Mouse (Mus musculus): ENCODE results near the gene Stub1.

Gene Stub1

DNA sequence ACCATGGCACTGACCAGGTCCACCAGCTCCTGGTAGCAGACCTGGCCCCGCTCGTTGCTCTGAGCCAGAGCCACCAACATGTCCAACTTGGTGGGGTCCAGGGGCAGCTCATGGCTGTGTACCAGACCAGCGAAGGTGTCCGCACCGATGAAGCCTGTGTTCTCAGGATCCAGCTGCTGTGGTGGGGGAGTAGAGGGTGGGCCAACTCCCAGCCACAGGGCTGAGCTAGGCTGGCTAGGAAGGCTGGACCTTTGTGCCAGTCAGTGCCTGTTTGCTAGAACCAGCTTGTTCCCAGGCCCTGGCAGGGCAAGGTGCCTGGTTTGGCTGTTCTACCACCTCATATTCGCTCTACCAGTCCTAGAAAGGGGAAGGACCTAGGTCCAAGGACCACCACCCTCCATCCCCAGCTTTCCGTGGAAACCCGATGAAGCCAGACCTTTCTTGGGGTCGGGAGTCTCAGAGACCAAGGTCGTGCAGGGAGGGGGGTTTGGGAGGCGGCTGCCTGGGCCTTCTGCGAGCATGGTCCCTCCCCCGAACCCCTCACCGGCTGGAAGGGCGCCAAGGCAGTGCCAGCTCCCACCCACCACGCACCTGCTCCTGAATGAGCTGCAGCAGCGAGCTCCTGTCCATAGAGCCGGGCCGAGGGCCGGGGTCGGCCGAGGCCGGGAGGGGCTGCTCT is 3.3 kb upstream of the Stub1 start:
- DNase-seq, result no peak

DNA sequence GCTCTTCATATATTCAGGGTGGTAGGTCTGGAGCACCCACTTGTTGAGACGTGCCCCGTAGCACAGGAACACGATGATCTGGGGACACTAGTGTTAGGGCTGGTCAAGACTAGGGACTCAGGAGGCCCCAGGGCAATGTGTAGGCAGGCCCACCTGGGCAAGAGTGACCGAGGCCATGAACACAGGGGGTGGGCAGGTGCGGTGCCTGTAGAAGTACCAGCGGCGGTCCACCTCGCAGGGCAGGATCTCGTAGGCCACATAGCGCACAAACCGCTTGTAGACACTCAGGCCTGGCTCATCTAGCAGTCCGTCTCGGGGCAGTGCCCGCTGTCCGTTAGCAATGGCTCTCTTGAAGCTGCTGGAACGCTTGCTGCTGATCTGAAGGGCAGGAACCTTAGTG is 2.6 kb upstream of the Stub1 start:
- DNase-seq, result no peak

DNA sequence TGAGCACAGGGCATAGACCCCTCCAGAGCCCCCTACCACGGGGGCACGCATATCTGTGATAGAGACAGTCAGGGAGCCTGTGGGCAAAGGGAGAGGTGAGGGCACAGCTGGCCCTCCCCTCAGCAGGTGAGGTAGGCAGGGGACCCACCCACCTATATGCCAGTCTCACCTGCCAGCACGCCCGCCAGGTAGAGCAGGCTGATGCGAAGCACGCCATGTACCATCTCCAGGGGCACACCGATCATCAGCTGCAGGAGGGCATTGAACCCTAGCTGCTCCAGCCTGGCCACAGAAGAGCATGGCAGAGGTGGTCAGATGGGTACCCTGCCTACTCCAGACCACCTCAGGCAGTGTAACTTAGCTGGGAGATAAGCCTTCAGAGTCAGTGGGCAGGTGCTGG is 2.1 kb upstream of the Stub1 start:
- DNase-seq, result no peak

DNA sequence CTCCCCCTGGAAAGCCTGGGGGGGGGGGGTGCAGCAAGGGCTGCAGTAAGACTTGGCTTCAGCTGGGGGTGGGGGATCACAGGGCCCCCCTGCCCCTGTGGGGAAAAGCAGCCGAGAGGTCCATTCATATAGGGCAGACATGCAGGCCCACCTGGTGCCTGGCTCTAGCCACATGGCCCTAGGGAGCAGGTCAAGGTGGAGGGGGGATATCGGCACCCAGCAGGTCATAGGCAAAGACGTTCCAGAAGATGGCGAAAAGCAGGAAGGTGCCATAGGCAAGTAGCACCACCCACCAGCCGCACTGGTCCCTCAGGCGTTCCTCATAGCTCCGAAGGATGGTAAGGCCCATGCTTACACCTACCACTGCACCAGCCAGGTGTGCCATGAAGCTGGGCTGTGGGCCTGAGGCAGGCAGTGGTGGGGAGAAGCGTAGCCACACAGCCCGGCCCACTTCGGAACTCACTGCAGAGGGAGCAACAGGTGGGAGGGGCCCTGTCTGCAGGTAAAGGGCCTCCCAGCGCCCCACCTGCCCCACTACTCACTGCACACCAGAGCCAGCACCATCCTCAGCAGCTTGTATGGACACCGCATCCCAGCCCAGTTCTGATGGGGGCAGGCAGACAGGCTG is 1.5 kb upstream of the Stub1 start:
- no peak for DNase-seq

DNA sequence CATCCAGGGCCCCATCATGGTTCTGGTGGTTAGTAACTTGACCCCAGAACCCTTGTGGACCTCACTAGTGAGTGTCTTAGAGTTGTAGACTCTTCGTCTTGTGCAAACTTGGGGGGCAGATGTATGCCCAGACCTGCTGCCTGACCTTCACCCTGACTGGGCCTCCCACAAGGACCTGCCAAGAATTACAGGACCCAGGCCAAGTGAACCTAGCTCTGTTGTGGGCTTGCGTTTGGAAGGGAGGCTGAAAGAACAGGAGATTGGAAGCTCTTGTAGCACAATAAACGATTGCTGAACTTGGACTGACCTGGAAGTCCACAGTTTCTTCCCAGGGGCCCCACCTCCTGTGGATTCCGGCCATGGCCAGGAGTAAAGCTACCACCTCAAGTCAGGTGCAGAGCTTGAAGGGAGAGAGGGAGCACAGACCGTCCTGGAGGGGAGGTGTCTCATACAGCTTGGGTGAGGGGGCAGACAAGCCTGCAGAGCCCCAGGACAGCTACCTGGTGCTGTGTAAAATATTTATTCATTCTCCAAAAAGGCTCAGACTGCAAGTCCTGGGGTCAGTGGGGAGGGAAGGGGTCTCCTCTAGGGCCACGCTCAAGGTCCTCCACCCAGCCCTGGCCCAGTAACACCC is 874 bp upstream of the Stub1 start:
- no peak for DNase-seq

DNA sequence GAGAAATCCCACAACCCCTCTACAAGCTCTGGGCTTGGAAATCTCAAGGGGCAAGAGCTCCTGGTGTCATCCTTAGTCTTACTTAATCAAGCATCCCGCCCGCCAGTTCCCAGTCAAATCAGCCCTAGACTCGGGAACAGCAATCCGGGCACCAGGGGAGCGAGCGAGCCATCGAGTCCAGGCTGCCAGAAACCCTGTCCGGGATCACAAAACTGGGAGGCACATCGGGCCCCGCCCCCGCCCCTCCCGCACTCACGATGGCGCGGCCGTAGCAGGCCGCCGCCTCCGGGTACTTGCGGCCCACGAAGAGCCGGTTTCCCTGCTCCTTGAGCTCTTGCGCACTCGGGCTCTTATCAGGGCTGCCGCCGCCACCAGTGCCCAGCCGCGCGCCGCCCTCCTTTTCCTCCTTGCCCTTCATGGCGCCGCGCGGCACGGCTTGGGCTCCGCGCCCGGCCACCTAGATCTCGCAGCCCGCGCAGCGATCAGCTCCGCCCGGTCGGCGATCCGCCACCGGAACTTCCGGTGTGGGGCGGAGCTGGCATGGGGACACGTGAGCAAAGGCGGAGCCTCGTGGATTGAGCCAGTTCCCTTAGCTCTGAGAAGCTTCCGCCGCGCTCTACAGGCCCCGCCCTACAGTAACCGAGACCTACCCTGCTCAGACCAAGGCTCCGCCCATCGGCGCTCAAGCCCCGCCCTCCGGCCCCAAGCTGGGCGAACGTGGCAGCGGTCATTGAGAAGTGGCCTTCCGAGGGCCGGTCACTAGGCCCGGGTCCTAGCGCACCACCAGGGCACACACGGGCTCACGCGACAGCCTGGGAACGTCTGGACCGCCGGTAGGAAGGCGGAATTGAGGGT is 541 bp downstream of the Stub1 start:
- peak; percentile 100 for DNase-seq

DNA sequence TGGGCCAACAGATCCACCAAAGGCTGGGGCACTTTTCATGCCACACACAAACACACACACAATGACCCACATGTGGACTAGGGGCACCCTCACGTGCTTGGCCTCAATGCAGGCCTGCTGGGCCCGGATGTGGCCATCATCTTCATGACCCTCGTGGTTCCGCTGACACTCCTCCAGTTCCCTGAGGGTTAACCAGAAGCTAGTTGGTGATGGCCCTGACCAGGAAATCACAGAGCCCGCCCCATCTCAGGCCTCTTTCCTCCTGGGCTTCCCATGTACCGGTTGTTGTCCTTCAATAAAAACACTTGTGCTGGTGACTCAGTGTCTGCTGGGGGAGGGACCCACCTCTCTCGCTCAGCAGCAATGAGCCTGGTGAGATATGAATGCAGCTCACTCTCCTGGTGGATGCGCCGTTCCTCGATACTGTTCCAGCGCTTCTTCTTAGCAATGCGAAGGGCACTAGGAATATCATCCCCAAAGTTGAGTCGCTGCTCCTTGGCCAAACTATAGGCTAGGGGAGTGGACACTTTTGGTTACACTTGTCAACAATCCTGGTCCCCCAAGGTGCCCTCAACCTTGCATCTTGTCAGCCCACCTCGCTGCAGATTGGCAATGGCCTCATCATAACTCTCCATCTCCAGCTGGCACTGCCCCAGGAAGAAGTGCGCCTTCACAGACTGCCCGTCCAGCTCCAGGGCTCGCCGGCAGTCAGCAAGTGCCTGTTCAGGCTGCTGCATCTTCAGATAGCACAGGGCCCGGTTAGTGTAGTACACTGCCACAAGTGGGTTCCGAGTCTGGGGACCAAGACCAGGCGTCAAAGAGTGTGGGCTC is 1.5 kb downstream of the Stub1 start:
- no peak for DNase-seq

DNA sequence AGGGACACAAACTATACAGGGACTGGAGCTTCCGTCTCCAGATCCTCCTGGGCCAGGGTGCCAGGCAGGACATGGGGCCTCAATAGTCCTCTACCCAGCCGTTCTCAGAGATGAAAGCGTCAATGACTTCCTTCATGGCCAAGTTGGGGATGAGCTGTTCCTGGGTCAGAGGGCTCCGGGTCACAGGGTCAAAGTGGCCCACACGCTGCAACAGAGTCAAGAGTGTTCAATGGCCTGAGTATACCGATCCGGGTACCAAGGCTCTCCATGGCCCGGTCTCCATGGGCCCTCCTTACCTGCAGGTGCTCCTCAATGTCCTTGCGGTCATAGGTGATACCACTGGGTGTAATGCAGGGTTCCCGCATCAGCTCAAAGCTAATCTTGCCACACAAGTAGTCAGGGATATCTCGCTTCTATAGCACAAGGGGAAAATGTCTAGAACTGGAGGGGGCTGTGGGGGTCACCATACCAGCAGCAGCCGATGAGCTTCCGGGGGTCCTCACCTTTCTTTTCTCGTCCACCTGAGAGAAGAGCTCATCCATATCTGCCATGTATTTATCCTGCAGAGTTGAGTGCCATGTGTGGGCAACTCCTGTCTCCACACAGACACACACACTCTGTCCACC is 2.3 kb downstream of the Stub1 start:
- DNase-seq, result no peak

DNA sequence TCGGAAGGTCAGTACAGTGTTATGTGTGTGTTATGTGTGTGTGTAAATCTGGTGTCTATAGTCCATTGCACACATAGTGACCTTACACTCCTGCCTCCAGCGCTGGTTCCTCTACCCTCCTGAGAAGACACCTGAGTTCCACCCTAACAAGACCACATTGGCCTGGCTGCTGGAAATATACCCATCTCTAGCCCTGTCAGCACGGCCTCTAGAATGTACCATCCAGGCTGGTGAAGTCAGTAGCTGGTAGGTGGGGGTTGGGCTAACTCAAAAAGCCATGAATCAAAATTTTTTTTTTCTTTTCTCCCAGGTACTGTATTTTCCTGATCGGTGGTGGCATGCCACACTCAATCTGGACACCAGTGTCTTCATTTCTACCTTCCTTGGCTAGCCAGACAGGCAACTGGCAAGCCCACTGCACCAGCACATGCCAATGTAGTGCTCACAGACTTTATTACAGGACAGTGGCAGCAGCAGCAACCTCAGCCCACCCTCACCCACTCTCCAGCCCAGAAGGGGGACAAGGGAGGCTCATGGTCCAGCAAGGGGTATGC is 2.9 kb downstream of the Stub1 start:
- no peak for DNase-seq

DNA sequence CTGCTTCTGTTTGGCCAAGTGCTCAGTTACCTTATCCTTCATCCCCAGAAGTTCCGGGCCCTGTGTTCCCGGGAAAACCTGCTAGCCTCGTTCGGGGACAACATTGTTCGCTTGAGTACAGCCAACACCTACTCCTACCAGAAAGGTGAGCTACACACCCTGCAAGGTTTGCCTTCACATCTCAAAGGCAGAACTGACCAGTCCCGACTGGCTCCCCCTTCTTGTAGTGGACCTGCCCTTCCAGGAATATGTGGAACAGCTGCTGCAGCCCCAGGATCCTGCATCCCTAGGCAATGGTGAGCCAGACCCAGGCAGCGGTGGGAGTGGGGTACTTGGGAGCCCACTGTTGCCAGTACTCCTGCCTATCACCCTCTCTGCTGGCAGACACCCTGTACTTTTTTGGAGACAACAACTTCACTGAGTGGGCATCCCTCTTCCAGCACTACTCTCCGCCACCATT is 3.6 kb downstream of the Stub1 start:
- peak; percentile 6 for DNase-seq

DNA sequence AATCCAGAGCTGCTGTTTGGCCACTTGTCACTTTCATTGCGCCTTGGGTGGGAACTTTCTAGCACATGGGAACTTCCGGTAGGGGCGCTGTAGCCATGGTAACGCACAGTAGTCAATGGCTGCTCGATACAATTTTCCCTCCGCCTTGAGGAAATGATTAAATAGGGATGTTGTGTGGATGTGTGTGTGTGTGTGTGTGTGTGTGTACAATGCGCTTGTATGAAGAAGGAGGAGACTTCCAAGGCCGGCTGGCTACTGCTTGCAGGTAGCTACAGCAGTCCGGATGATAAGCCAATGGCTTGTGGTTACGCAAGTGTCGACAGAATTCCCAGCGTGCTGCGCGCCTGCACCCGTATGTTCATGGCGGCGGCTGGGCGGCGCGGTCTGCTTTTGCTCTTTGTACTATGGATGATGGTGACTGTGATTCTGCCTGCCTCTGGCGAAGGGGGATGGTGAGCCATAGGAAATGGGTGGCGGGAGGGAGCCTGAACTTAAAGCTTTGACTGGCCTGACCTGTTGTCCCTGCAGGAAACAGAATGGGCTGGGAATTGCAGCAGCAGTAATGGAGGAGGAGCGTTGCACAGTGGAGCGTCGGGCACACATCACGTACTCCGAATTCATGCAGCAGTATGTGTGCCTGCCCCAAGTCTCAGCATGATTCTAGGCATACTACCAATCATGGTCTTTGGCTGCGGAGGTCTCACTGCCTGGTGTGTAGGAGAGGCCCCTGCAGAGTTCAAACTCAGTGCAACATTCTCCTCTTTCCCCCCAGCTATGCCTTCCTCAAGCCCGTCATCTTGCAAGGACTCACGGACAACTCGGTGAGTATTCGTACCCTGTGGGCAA is 4.3 kb downstream of the Stub1 start, which contains the start of gene Jmjd8:
TSS of gene Jmjd8 (plus strand) at position 156 of the 846 bp plus-strand sequence.
- peak; percentile 91 for DNase-seq

DNA sequence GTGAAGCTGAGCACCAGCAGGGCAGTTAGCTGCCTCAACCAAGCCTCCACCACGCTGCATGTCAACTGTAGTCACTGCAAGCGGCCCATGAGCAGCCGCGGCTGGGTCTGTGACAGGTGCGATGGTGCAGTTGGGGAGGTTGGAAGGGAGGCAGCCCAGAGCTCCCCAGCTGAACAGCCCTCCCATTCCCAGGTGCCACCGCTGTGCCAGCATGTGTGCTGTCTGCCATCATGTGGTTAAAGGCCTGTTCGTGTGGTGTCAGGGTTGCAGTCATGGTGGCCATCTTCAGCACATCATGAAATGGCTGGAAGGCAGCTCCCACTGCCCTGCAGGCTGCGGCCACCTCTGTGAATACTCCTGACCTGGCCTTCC is 5.0 kb downstream of the Stub1 start:
- DNase-seq, result no peak

DNA sequence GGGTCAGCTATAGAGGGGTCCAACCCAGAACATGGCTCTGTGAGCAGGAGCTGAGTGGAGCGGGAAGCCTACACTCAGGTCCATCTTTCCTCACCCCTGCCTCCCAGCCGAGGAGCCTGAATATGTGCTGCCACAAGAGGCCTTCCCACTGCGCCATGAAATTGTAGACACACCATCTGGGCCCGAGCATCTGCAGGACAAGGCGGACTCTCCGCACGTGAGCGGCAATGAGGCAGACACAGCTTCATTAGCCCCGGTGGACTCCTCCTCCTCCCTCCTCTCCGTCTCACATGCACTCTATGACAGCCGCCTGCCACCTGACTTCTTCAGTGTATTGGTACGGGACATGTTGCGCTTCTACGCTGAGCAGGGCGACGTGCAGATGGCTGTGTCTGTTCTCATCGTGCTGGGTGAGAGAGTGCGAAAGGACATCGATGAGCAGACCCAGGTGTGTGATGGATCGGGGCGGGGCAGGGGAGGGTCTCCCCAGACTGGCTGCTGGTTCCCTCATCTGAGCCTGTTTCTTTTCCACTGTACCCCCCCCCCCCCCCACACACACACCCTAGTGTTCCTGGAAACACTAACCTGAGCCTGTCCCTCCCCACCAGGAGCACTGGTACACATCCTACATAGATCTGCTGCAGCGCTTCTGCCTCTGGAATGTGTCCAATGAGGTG is 5.5 kb downstream of the Stub1 start:
- DNase-seq, result no peak

DNA sequence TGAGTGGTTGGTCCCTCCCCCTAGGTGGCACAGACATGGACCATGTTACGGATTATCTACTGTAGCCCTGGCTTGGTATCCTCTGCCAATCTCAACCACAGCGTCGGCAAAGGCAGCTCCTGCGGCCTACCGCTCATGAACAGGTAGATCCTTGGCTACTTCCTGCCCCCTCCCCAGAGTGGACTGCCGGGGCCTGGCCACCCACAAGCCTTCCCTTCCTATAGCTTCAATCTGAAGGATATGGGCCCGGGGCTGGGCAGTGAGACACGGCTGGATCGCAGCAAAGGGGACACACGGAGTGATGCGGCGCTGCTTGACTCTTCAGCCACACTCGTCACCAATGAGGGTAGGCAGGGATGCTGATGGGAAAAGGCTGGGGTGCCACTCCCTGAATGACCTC is 6.2 kb downstream of the Stub1 start:
- DNase-seq, result no peak

DNA sequence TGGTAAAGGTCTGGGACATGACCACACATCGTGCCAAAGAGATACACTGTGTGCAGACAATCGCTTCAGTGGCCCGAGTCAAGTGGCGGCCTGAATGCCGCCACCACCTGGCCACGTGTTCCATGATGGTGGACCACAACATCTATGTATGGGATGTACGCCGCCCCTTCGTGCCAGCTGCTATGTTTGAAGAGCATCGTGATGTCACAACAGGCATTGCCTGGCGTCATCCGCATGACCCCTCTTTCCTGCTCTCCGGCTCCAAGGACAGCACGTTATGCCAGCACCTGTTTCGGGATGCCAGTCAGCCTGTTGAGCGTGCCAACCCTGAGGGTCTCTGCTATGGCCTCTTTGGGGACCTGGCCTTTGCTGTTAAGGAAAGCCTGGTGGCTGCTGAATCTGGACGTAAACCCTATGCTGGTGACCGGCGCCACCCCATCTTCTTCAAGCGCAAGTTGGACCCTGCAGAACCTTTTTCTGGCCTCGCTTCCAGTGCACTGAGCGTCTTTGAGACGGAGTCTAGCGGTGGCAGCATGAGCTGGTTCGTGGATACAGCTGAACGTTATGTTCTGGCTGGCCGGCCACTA is 7.1 kb downstream of the Stub1 start:
- DNase-seq, result no peak

DNA sequence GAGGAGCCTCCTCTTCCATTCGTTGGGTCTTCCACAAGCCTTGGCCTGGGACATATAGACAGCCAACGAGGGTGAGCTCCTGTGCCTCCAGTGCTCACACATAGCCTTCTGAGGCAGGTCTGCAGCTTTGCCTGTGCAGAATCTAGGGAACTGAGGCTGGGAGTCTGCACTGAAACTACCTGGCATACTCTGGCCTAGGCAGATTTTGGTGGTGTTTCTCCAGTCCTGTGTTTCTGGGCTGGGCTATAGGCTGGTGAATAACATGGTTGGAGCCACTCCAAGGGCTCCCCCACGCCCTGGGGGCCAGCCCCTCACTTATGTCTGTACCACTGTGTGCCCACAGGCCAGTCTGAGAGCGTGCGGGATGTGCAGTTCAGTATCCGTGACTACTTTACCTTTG is 7.9 kb downstream of the Stub1 start:
- DNase-seq, result no peak

DNA sequence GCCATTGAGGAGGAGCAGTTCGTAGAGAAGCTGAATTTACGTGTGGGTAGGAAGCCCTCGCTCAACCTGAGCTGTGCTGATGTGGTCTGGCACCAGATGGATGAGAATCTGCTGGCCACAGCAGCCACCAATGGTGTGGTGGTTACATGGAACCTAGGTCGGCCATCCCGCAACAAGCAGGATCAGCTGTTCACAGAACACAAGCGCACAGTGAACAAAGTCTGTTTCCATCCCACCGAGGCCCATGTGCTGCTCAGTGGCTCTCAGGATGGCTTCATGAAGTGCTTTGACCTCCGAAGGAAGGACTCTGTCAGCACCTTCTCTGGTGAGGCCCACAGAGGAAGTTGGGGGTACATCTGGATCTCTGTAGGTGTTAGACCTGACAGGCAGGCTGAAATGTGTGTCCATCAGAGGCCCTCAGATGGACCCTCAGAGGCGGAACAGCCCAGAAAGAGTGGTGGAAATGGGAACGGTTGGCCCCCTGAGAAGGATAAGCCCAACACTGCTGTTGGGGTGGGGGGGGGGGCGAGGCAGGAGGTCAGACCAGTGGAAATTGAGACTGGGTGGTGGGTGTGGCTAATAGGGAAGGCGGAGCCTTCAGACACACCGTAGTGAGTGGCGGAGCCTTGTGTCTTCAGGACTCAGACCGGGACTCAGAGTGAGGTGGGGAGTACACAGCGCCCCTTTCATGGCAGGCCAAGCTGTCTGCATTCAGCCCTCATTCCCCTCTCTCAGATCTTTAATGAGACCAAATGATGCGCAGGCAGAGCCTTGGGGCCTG is 8.7 kb downstream of the Stub1 start:
- DNase-seq, result no peak

DNA sequence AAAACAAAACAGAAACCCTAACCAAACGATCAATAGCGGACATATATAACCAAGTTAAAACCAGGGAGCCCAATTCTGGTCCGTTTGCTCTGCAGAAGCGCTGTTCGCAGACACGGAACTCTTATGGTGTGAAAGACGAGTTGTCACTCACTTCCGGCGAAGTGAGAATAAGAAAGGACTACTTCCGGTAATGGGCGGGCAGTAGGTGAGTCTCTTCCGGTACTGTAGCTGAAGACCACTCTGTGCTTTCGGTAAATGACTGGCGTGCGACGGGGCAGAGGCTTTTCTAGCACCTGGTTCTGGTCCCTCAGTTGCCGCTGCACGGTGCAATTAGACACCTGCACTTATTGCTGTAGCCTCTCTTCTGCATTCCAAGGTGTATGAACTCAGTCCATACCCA is 9.8 kb downstream of the Stub1 start, which contains the start of gene Wdr24:
TSS of gene Wdr24 (plus strand) at position 176 of the 400 bp plus-strand sequence.
- DNase-seq, result peak; percentile 93

All from embryo, embryonic 11 days (tissue).